Mouse (Mus musculus): ENCODE data around the gene Dnah7a. TPM values are rescaled to one million over a fixed set of nuclear protein-coding genes. Genes with fewer than 3 reads are reported as not detected.
"Not testable (repeated sequence)": the region's sequence is repeated elsewhere in the genome, so short reads cannot be mapped to it uniquely, and the experiment has no call there.

The Dnah7a gene
- total RNA-seq, 2 experiments from 2014 or later = 4.2 to 5.2 TPM

DNA sequence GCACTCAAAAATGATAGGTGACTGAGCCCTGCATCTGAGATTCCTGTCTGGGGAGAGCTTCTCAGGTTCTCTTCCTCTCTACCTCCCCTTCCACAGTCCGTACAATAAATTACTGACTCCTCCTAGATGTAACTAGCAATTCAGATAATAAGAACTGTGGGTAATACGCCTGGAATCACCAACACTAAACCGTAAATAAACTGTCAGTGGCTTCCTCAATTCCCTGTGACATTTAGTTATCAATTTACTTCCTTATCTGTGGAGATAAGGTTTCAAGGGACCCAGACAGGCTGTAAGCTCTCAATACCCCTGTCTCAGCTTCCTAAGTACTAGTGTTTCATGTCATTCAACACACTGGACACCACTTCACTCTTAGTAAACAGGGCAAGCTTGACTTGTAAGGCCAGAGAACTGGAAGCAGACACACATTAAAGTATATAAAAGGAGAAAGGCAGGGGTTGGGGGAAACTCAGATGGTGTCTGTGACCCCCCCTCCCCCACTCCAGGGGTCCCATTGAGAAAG is 300.7 kb downstream of the Dnah7a start:
- no peak overlapping the region for H3K4me3 ChIP-seq
- no peak for TF ChIP-seq CTCF (conservative IDR thresholded peaks at IDR 0.05)
- DNase-seq (ENCODE audit: low spot score in 2 of 2) = no peak
- no peak overlapping the region for H3K27ac ChIP-seq

DNA sequence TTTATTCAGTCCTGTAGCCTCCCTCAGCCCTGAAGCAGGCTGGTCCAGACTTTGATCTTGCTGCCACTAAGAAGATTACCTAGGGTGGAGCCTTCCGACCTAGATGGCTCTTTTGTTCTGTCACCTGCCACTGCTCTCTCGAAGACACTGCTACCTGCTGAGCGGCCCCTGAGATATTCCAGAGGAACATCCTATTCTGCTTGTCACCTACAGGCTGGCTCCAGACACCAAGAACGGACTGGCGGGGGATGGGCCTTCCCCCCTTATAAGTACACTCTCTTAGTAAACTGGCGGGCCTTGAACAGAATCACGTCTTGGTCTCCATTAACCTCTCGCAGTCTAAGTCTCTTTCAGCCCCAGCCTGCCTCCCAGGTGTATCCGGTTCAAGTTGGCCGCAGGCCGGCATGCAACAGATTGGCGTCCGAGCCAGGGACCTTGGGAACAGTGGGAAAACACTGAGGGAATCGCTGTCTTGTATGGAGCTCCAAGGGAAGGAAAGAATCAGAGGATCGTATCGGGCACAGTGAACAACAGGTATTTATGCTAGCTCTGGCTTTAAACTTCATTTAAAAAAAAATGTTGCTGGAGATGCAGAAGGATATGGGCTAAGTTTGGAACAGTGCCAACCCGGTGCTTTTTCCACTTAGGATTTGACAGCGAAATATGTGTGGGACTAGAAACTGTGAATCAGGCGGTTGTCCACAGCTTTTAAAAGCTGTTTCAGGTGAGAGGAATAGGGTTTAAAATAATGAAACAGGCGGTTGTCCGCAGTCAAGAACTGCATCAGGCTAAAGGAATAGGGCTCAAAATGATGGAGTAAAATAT is 312.4 kb downstream of the Dnah7a start:
- peak in 1 of 2 experiments; percentile 7 for DNase-seq (ENCODE audit: low spot score in 2 of 2)
- not testable (repeated sequence) for H3K27ac ChIP-seq, H3K4me3 ChIP-seq

DNA sequence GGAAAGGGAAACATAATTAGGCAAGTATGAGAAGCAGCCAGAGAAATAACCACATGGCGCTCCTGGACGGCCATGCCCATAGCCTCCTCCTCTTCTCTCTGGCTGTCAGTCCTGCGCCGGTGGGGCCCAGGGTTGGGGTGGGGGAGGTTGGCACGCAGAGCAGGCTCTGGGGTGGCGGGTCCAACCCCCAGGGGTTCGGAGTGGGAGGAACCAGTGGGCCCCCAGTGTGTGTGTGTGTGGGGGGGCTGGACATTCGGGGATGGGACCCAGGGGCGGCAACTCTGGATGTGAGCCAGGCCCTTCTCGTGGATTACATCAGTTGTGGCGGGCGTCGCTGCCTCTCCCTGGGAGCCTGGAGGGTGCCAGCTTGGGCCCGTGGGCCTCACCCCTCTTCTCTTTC is 317.8 kb downstream of the Dnah7a start:
- no peak for TF ChIP-seq CTCF (conservative IDR thresholded peaks at IDR 0.05)
- no peak overlapping the region for H3K4me3 ChIP-seq

DNA sequence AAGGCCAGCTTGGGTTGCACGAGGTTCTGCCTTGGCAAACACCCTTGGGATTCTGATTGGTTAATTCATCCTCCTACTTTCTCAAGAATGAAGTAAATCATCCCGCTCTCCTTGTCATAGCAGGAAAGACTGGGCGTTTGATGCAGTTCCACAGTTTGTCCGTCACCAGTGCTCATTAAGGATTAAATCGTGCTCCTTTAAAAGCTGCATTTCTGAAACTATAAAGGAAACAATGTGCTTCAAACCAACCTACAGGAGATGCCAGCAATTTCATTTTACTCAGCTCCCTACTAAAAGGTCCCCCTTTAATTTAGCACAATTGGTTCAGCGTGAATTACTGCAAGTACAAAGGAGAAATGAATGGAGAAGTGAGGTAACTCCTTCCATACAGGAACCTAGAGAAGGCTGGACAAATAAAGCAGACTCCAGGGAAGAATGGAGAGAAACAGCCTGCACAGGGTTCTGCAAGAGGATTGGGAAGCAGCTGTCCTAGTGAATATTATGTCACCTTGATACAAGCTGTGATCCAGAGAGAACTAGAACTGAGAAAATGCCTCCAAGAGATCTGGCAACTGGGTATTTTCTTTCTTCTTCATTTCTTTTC is 322.4 kb downstream of the Dnah7a start:
- Histone ChIP-seq H3K4me3 (no peak overlapping the region), H3K27ac (no peak overlapping the region)
- no peak for TF ChIP-seq CTCF (conservative IDR thresholded peaks at IDR 0.05)
- DNase-seq (ENCODE audit: low spot score in 2 of 2) = no peak

More for the DNA sequence above, 317.8 kb downstream of the Dnah7a start:
- H3K27ac ChIP-seq = no peak overlapping the region
- DNase-seq (ENCODE audit: low spot score in 2 of 2) = no peak

DNA sequence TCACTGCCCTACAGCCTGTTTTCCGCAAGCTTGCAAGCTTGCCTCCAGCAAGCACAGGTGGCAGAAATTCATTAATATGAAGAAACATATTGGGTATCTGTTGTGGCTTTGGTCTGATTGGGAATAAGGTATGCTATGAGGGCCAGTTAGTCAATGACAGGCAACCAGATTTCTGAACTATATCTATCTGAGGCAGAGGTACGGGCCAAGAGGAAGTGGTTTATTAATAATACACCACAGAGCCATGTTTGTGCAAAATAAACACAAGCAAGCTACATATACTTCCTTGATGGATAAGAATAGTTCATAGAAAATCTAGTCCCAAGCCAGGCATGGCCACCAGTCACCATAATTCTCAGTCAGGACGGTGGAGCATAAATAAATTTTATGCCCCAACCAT is 328.9 kb downstream of the Dnah7a start:
- TF ChIP-seq CTCF (conservative IDR thresholded peaks at IDR 0.05) = no peak
- no peak overlapping the region for H3K4me3 ChIP-seq
- DNase-seq (ENCODE audit: low spot score in 2 of 2) = no peak
- no peak overlapping the region for H3K27ac ChIP-seq

DNA sequence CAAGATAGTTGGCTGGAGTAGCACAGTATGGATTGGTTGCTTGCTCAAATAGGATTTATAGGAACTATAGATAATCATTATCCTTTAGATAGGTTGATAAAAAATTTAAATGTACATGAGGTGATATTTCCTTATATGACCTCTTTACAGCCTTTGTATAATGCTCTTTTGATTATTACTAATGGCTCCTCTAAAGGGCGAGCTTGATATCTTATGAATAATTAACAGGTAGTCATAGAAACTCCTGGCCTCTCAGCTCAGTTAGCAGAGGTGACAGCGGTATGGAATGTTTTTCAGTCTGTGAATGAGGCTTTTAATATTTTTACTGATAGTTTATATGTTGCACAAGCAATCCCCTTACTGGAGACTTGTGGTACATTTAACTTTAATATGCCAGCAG is 330.6 kb downstream of the Dnah7a start:
- not testable (repeated sequence) for H3K4me3 ChIP-seq; DNase-seq (ENCODE audit: low spot score in 2 of 2); H3K27ac ChIP-seq

DNA sequence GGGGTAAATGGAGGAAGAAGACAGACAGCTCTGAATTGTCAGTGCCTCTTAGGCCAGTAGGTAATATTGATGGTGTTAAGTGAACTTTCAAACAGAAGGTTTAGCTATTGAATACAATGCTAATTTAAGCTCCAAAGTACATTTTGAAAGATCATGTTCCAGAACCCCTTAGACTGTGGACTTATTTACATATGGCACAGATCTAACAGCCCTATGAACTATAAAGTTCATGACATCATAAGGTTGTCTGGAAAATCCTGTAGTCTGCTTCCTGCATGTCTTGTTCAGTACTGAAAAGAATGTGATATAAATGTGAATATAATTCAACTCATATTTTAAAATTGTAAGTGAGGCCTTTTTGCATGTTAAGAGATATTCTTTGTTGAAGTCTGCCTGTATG is 347.6 kb downstream of the Dnah7a start:
- no peak for DNase-seq (ENCODE audit: low spot score in 2 of 2)
- no peak for TF ChIP-seq CTCF (conservative IDR thresholded peaks at IDR 0.05)
- no peak overlapping the region for H3K4me3 ChIP-seq
- H3K27ac ChIP-seq = no peak overlapping the region

DNA sequence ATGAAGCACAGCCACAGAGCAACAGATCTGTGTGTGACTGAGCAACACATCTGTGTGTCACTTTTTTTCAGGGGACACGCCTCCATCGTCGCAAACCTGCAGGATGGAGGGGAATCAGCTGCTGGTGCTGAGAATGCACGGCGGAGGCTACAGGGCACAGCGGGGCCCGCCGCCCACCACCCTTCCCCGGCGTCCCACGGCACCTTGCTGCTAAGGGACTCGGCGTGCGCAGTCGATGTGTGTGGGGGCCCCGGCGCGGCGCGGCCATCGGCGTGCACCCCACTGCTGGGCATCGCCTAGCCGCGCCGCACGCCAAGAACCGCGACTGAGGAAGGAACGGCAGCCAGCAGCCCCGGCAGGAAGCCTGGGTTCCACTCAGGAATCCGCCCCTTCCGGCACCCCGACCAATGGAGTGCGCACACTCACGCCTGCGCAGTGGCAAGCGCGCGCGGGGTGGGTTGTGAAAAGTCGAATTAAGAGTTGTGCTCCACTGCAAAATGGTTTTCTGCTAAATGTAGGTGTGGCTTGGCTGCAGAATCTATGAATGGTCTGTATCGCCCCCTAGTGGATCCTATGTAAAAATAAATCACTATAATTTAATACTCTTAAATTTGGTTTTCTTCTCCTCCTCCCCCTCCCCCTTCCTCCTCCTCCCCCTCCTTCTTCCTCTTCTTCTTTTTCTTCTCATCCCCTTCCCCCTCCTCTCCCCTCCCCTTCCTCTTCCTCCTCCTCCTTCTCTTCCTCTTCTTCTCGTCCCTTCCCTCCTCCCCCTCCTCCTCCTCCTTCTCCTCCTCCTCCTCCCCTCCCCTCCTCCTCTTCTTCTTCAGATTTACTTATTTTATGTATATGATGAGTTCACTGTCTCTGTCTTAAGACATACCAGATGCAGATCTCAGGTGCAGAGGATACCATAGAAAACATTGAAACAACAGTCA is 354.0 kb downstream of the Dnah7a start, which contains the start of the genes Asdurf, Gm28551 and Asnsd1:
Gene Asdurf (minus strand): TSS at position 293 of the 935 bp plus-strand sequence.
Gene Gm28551 (minus strand): TSS at position 341 of the 935 bp plus-strand sequence.
Gene Asnsd1 (minus strand): TSS at position 426 of the 935 bp plus-strand sequence.
- Histone ChIP-seq H3K27ac (peak within 1 kb of the TSS; percentile 93), H3K4me3 (peak within 1 kb of the TSS; percentile 88)
- DNase-seq (ENCODE audit: low spot score in 2 of 2) = peak; percentile 97 to 98
- TF ChIP-seq CTCF (conservative IDR thresholded peaks at IDR 0.05) = peak; percentile 81

Small RNA genes within 50 kb of the gene (microRNA-seq; reads per million reads assigned to microRNA genes)
- gene Gm25240 = 0 reads per million in 2 experiments

Other genes starting within 250 kb of the Dnah7a start
- 1 to 10 TPM; 2.7 to 5.2 TPM for gene Stk17b, start 78.4 kb upstream of the Dnah7a start, total RNA-seq (2021)

All from layer of hippocampus, adult 2 months (tissue).